Mouse (Mus musculus) left cerebral cortex, postnatal 10 days (tissue): Measurements from ENCODE around the gene Gm17949. TPM values are rescaled to one million over a fixed set of nuclear protein-coding genes. Genes with fewer than 3 reads are reported as not detected.
"Not testable (repeated sequence)": the region's sequence is repeated elsewhere in the genome, so short reads cannot be mapped to it uniquely, and the experiment has no call there.

Experiments used
- DNase-seq, 2 experiments: peaks; one replicate each; pipeline ENCODE4 v3.0.0; 2021 to 2022; ENCODE audit warnings: low spot score in 2 of 2, mixed read lengths in 1 of 2; ENCODE audit errors: extremely low spot score in 1 of 2
- intact Hi-C: fragments of 180-260 bp; cut with DNase I; formaldehyde crosslinking; loops from one replicate; pipeline ENCODE4 v1.15.1; 2025
- total RNA-seq, 2 experiments: library from RNA; stranded (reverse); gene quantifications; 2 replicates each; pipeline ENCODE4 v1.2.3; 2021

Gene Gm17949
- total RNA-seq, 2 experiments from 2014 or later: 0.51 TPM; not detected in 1

GRCm38 (mm10) chr17:57029691-57030090 lies 18.4 kb downstream of the Gm17949 start:
- DNase-seq: peak in 1 of 2 experiments; percentile 24
- intact Hi-C loops: no loop called here

- DNase-seq: peak in 1 of 2 experiments; percentile 80
Observed at GRCm38 (mm10) chr17:57030931-57031660, 19.8 kb downstream of the Gm17949 start, which contains the start of gene Khsrp. Khsrp (minus strand) TSS chr17:57031522.

GRCm38 (mm10) chr17:57031661-57032420 lies 20.6 kb downstream of the Gm17949 start:
- peak; percentile 100 for DNase-seq
- intact Hi-C loops: no loop called here

More at GRCm38 (mm10) chr17:57030931-57031660, 19.8 kb downstream of the Gm17949 start, which contains the start of gene Khsrp:
- intact Hi-C loops: no loop called here

- intact Hi-C loops: no loop called here
- DNase-seq: no peak
Observed at GRCm38 (mm10) chr17:57032854-57033253, 21.6 kb downstream of the Gm17949 start.

GRCm38 (mm10) chr17:57038978-57039377 lies 27.7 kb downstream of the Gm17949 start:
- DNase-seq: no peak
- intact Hi-C loops: no loop called here

- intact Hi-C loops: no loop called here
Observed at GRCm38 (mm10) chr17:57041554-57041953, 30.3 kb downstream of the Gm17949 start, which contains the start of gene Slc25a41. Slc25a41 (minus strand) TSS chr17:57041654.

GRCm38 (mm10) chr17:57047406-57047805 lies 36.1 kb downstream of the Gm17949 start:
- peak in 1 of 2 experiments; percentile 74 for DNase-seq

More at GRCm38 (mm10) chr17:57041554-57041953, 30.3 kb downstream of the Gm17949 start, which contains the start of gene Slc25a41:
- DNase-seq: no peak

GRCm38 (mm10) chr17:57048816-57049215 lies 37.5 kb downstream of the Gm17949 start:
- intact Hi-C loops: no loop called here
- DNase-seq: no peak

More at GRCm38 (mm10) chr17:57047406-57047805, 36.1 kb downstream of the Gm17949 start:
- intact Hi-C loops: no loop called here

GRCm38 (mm10) chr17:57051679-57052078 lies 40.4 kb downstream of the Gm17949 start:
- DNase-seq, intact Hi-C loops: not testable (repeated sequence)

- no peak for DNase-seq
- intact Hi-C loops: no loop called here
Observed at GRCm38 (mm10) chr17:57056246-57056645, 45.0 kb downstream of the Gm17949 start.

GRCm38 (mm10) chr17:57058891-57059485 lies 47.7 kb downstream of the Gm17949 start, which contains the start of gene Crb3:
Crb3 (plus strand) TSS chr17:57059105.
- DNase-seq: peak in 1 of 2 experiments; percentile 58
- intact Hi-C loops: no loop called here

- intact Hi-C loops: no loop called here
Observed at GRCm38 (mm10) chr17:57059486-57059977, 48.3 kb downstream of the Gm17949 start, which contains the start of gene Slc25a23. Slc25a23 (minus strand) TSS chr17:57059863.

GRCm38 (mm10) chr17:57060231-57060801 lies 49.0 kb downstream of the Gm17949 start:
- intact Hi-C loops: no loop called here
- DNase-seq: peak; percentile 92 to 96

More at GRCm38 (mm10) chr17:57059486-57059977, 48.3 kb downstream of the Gm17949 start, which contains the start of gene Slc25a23:
- DNase-seq: peak; percentile 70 to 91

GRCm38 (mm10) chr17:57061069-57061468 lies 49.8 kb downstream of the Gm17949 start:
- no peak for DNase-seq
- intact Hi-C loops: no loop called here

GRCm38 (mm10) chr17:57062011-57062521 lies 50.8 kb downstream of the Gm17949 start:
- peak in 1 of 2 experiments; percentile 53 for DNase-seq
- intact Hi-C loops: no loop called here

GRCm38 (mm10) chr17:57062548-57062947 lies 51.3 kb downstream of the Gm17949 start:
- intact Hi-C loops: no loop called here
- DNase-seq: no peak

- intact Hi-C loops: no loop called here
Observed at GRCm38 (mm10) chr17:57063031-57063430, 51.8 kb downstream of the Gm17949 start.

GRCm38 (mm10) chr17:57066908-57067307 lies 55.6 kb downstream of the Gm17949 start:
- intact Hi-C loops: no loop called here
- no peak for DNase-seq

More at GRCm38 (mm10) chr17:57063031-57063430, 51.8 kb downstream of the Gm17949 start:
- DNase-seq: no peak
